Mouse (Mus musculus) thymus, adult 2 months (tissue): ENCODE data around the gene Kif1b. TPM values are rescaled to one million over a fixed set of nuclear protein-coding genes. Genes with fewer than 3 reads are reported as not detected.
A peak's percentile ranks its signal among the peaks of the same experiment; 100 is the strongest.

ENCODE experiments used
- DNase-seq: peaks from one replicate; pipeline ENCODE4 v3.0.0; 2021
- H3K27ac ChIP-seq: fragments of 200-500 bp; 2 replicates; pipeline ENCODE4 v1.5.1; 2012; ENCODE audit warnings: low read length, control low read depth; ENCODE audit not compliant: control insufficient read depth, insufficient read depth
- H3K27me3 ChIP-seq: fragments of 200-500 bp; 2 replicates; pipeline ENCODE4 v1.6.1; 2012; ENCODE audit warnings: mild to moderate bottlenecking, low read length, moderate library complexity, mixed read lengths; ENCODE audit not compliant: control insufficient read depth, insufficient read depth
- H3K36me3 ChIP-seq: fragments of 200-500 bp; 2 replicates; pipeline ENCODE4 v1.6.1; 2012; ENCODE audit warnings: mild to moderate bottlenecking, low read length, moderate library complexity; ENCODE audit not compliant: control insufficient read depth, insufficient read depth
- H3K4me1 ChIP-seq: fragments of 200-500 bp; replicated peaks from 2 replicates; pipeline ENCODE4 v1.6.1; 2012; ENCODE audit warnings: low read length; ENCODE audit not compliant: control insufficient read depth, insufficient read depth
- H3K4me3 ChIP-seq: fragments of 200-500 bp; 2 replicates; pipeline ENCODE4 v1.5.1; 2012; ENCODE audit warnings: mild to moderate bottlenecking, low read length, control low read depth, moderate library complexity; ENCODE audit not compliant: control insufficient read depth, insufficient read depth
- CTCF ChIP-seq: fragments of 200-500 bp; IDR thresholded peaks from 2 replicates; pipeline ENCODE4 v1.5.1; 2012; ENCODE audit warnings: mild to moderate bottlenecking, control low read depth, low read length, moderate library complexity, borderline replicate concordance; ENCODE audit not compliant: control insufficient read depth, poor library complexity, insufficient read depth; ENCODE audit errors: extremely low read depth
- POLR2A ChIP-seq: fragments of 200-500 bp; IDR thresholded peaks from 2 replicates; pipeline ENCODE4 v1.6.1; 2012; ENCODE audit warnings: mild to moderate bottlenecking, low read length, control low read depth, moderate library complexity; ENCODE audit not compliant: control insufficient read depth, poor library complexity, insufficient read depth; ENCODE audit errors: extremely low read depth
- WGBS: fragments of 180-500 bp; shearing (Covaris S2); methylation state at CpG from one replicate; pipeline ENCODE4 v1.1.7; 2018; 5-methylcytosine and 5-hydroxymethylcytosine counted together
- polyA plus RNA-seq: library from polyadenylated mRNA; depleted of rRNA; stranded (reverse); fragments of >200 nt; gene quantifications from 2 replicates; pipeline ENCODE4 v1.2.3, GENCODE M21; 2012

Gene Kif1b
- polyA plus RNA-seq, 1 experiment: 23.9 TPM

- TF ChIP-seq POLR2A: peak; percentile 28; the same call in 1 of the 2 replicates
- TF ChIP-seq CTCF: peak; percentile 97
- WGBS: under 1% methylated on average over 68 of the region's 68 CpGs
- Histone ChIP-seq H3K27ac (no peak within 1 kb of the TSS), H3K27me3 (no peaks in the 10 kb centered on the region), H3K4me1 (peaks cover 6% of the 10 kb centered on the region), H3K4me3 (peak within 1 kb of the TSS; percentile 83), H3K36me3 (no peaks in the 10 kb centered on the region)
- peak; percentile 91 for DNase-seq
These were observed 170.3 kb downstream of the Kif1b start, which contains the start of gene Cenps for GRCm38 (mm10) chr4:149136982-149137770. TSS of gene Cenps (minus strand) at chr4:149137629.

DNA sequence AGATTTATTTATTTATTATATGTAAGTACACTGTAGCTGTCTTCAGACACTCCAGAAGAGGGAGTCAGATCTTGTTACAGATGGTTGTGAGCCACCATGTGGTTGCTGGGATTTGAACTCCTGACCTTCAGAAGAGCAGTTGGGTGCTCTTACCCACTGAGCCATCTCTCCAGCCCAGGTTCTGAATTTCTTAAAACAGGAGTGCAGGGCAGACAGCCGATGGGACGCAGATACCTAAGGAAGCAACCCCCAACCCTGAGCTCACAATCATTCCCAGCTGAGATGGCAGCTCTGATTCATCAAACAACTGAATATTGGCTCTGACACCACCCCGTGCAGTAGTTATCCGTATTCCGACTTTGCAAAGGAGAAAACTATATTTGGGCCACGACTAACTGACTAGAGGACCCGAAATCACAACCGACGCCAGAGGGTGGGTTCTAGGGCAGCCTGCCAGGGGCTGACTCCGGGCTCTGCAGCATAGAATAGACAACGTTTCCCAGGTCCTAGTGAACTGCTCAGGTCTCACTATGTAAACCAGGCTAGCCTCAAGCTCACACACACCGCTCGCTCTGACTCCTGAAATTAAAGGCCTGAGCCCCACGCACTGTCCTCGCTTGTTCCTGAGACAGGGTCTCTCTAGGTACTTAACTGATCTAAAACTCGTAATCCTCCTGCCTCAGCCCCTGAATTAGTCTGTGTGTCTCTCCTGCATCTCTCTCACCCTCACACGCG lies 171.2 kb downstream of the Kif1b start:
- 84% methylated on average over 18 of the region's 18 CpGs for WGBS
- no peak for TF ChIP-seq POLR2A
- TF ChIP-seq CTCF: no peak
- H3K4me3 ChIP-seq: 0 out of 2 replicates have a peak overlapping the region, but pooled peaks have one; percentile 8

GRCm38 (mm10) chr4:149133395-149133794 lies 174.1 kb downstream of the Kif1b start:
- no peak for TF ChIP-seq POLR2A
- TF ChIP-seq CTCF: no peak
- Histone ChIP-seq H3K27ac (no peak overlapping the region), H3K27me3 (no peaks in the 10 kb centered on the region), H3K4me1 (peaks cover 6% of the 10 kb centered on the region), H3K36me3 (no peaks in the 10 kb centered on the region), H3K4me3 (no peak overlapping the region)
- WGBS: 97% methylated on average over 5 of the region's 5 CpGs
- DNase-seq: no peak

More for the DNA sequence above, 171.2 kb downstream of the Kif1b start:
- Histone ChIP-seq H3K36me3 (no peaks in the 10 kb centered on the region), H3K27me3 (no peaks in the 10 kb centered on the region), H3K27ac (no peak overlapping the region), H3K4me1 (peaks cover 6% of the 10 kb centered on the region)
- no peak for DNase-seq

DNA sequence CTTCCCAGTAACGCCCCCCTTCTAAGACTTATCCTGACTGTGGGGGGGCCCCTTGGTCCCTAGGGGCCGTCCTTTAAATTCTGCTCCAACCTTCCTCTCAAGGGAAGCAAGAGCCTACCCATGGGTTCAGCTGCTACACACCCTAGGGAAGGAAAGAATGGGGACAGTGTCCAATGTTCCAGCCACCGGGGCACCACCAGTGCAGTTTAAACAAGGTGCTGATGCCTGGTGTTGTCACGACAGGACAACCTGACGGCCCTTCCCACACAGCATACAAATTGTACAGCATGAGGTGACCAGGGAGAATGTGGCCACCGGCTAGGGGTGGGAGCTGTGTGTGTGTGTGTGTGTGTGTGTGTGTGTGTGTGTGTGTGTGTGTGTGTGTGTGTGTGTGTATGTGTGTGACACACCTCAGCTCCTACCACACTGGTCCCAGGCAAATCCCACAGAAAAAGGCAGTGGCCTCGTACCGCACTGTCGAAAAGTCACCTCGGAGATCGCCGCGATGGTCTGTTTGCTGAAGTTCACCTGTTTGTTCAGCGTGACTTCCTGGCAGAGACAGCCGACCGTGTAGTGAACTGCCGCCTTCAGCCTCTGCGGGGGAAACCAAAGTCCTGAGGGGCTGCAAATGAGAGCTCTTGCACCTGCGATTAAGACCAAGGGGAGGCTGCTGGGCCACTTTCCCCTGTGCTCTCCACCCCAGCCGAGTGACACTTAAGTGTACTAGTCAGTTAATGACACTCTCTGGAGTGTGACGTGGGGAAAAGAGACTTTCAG lies 175.5 kb downstream of the Kif1b start:
- TF ChIP-seq CTCF (no peak), POLR2A (no peak)
- Histone ChIP-seq H3K27me3 (no peaks in the 10 kb centered on the region), H3K27ac (no peak overlapping the region), H3K4me3 (no peak overlapping the region), H3K4me1 (peaks cover 6% of the 10 kb centered on the region), H3K36me3 (no peaks in the 10 kb centered on the region)
- 93% methylated on average over 20 of the region's 21 CpGs for WGBS
- no peak for DNase-seq

DNA sequence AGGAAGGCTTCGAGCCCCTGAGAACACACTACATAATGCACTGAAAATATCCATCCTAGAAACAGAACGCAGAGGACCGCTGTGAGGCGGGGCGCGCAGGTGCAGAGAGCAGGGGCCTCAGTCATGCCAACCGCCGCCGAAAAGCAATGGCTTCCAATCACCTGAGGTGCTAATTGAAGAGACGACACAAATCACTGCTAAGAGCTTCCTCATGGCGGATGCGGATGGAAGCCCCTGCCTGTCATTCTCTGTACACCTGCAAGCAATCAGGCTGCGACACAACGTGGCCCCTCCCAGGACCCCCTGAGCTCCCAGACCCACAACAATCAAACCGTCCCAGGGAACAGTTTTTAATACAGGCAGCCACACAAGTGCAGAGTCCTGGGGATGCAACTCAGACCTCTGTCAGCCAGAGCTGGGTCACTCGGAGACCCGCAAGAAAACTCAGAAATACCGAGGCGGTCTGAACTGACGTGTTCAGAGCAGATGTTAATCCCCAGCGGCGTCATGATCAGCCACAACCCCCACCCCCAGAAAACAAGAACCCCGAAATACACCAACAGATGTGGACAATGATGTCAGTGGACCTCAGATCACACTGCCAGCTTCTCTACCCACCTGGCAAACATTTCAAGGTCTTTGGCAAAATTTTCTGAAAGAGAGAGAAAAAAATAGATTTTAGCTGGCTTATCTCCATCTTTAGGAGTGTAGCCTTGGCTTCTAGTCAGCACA lies 176.3 kb downstream of the Kif1b start:
- H3K4me3 ChIP-seq: no peak overlapping the region
- no peaks in the 10 kb centered on the region for H3K27me3 ChIP-seq
- WGBS: 95% methylated on average over 23 of the region's 23 CpGs
- no peak for DNase-seq
- no peak for TF ChIP-seq POLR2A
- TF ChIP-seq CTCF: no peak
- 0 out of 2 replicates have a peak, but pooled peaks cover under 1% of the 10 kb centered on the region for H3K4me1 ChIP-seq
- H3K36me3 ChIP-seq: no peaks in the 10 kb centered on the region
- H3K27ac ChIP-seq: no peak overlapping the region
